Mouse (Mus musculus) layer of hippocampus, adult 8-10 months (tissue): ENCODE measurements at regions not wholly inside any gene's neighbourhood (a gene's known extent, or its start where the extent isn't known, plus 50 kb on each side); places are given as distances from the start of the nearest gene placed in this dataset.

Experiments
- DNase-seq, 2 experiments: peaks; one replicate each; pipeline ENCODE4 v3.0.0; 2022; ENCODE audit warnings: low spot score in 2 of 2

- peak; percentile 46 to 73 for DNase-seq
These were observed 54.2 kb upstream of the Bhlhe40 start for GRCm38 (mm10) chr6:108606231-108606630.

GRCm38 (mm10) chr6:108608308-108608707 is 52.1 kb upstream of the Bhlhe40 start:
- DNase-seq, result no peak
